Mouse (Mus musculus) limb, embryonic 12.5 days (tissue): ENCODE measurements around the gene Sema3b. TPM values are rescaled to one million over a fixed set of nuclear protein-coding genes. Genes with fewer than 3 reads are reported as not detected.
A peak's percentile ranks its signal among the peaks of the same experiment; 100 is the strongest.

Experiments
- ATAC-seq: fragments of 200-750 bp; cut with Nextera tagmentation; 2 replicates; pipeline ENCODE4 v1.8.0; 2017; ENCODE audit warnings: low read depth, moderate TSS enrichment; ENCODE audit not compliant: insufficient number of reproducible peaks, insufficient read depth, low FRiP score, low TSS enrichment
- H3K27ac ChIP-seq: fragments of 300-500 bp; sonication (generic); 2 replicates; pipeline ENCODE4 v1.5.1; 2016; ENCODE audit warnings: mild to moderate bottlenecking, moderate library complexity
- H3K27me3 ChIP-seq: fragments of 300-500 bp; sonication (generic); 2 replicates; pipeline ENCODE4 v1.6.1; 2016; ENCODE audit warnings: mild to moderate bottlenecking, moderate library complexity
- H3K36me3 ChIP-seq: fragments of 300-500 bp; sonication (generic); 2 replicates; pipeline ENCODE4 v1.6.1; 2016; ENCODE audit warnings: mild to moderate bottlenecking, moderate library complexity
- H3K4me1 ChIP-seq: fragments of 300-500 bp; sonication (generic); replicated peaks from 2 replicates; pipeline ENCODE4 v1.6.1; 2016
- H3K4me2 ChIP-seq: fragments of 300-500 bp; sonication (generic); 2 replicates; pipeline ENCODE4 v1.6.1; 2016; ENCODE audit warnings: mild to moderate bottlenecking, moderate library complexity
- H3K4me3 ChIP-seq: fragments of 300-500 bp; sonication (generic); replicated peaks from 2 replicates; pipeline ENCODE4 v1.5.1; 2016; ENCODE audit warnings: mild to moderate bottlenecking
- H3K9ac ChIP-seq: fragments of 300-500 bp; sonication (generic); replicated peaks from 2 replicates; pipeline ENCODE4 v1.6.1; 2016; ENCODE audit warnings: mild to moderate bottlenecking, moderate library complexity
- H3K9me3 ChIP-seq: fragments of 300-500 bp; sonication (generic); 2 replicates; pipeline ENCODE4 v1.6.1; 2016; ENCODE audit warnings: mild to moderate bottlenecking, moderate library complexity
- WGBS: fragments of 180-500 bp; shearing (Covaris S2); methylation state at CpG from one replicate; pipeline ENCODE4 v1.1.7; 2016; 5-methylcytosine and 5-hydroxymethylcytosine counted together
- polyA plus RNA-seq: library from polyadenylated mRNA; unstranded; fragments of >200 nt; fragmentation: Nextera tagmentation; extraction: Ambion mirVana; gene quantifications from 2 replicates; pipeline ENCODE4 v1.2.1, GENCODE M21; 2016

Sema3b gene
- polyA plus RNA-seq, 1 experiment from 2014 or later = 8.1 TPM

GRCm38 (mm10) chr9:107644495-107645152 is 35.6 kb upstream of the Sema3b start:
- H3K27me3 ChIP-seq = no peaks in the 10 kb centered on the region
- peaks cover 18% of the 10 kb centered on the region for H3K4me1 ChIP-seq
- H3K9me3 ChIP-seq = no peaks in the 10 kb centered on the region
- H3K4me2 ChIP-seq = peak overlapping the region; percentile 61
- ATAC-seq = peak; percentile 39; the same call in 1 of the 2 replicates
- 5% methylated on average over 35 of the region's 35 CpGs for WGBS
- no peaks in the 10 kb centered on the region for H3K36me3 ChIP-seq
- peak overlapping the region; percentile 47 for H3K27ac ChIP-seq
- peak overlapping the region; percentile 37 for H3K4me3 ChIP-seq
- H3K9ac ChIP-seq = peak overlapping the region; percentile 50; the same call in 1 of the 2 replicates

- Histone ChIP-seq H3K27ac (peak overlapping the region; percentile 47; the same call in 1 of the 2 replicates), H3K9me3 (no peaks in the 10 kb centered on the region), H3K27me3 (no peaks in the 10 kb centered on the region), H3K9ac (no peak overlapping the region), H3K4me1 (peaks cover 18% of the 10 kb centered on the region), H3K4me3 (no peak overlapping the region), H3K36me3 (no peaks in the 10 kb centered on the region), H3K4me2 (peak overlapping the region; percentile 61)
- whole genome bisulfite sequencing = 91% methylated on average over 13 of the region's 13 CpGs
- no peak for ATAC-seq
These were observed 34.6 kb upstream of the Sema3b start for GRCm38 (mm10) chr9:107643544-107644214.

GRCm38 (mm10) chr9:107641666-107642065 is 32.6 kb upstream of the Sema3b start:
- no peak for ATAC-seq
- WGBS = 21% methylated on average over 8 of the region's 8 CpGs
- no peak overlapping the region for H3K4me3 ChIP-seq
- H3K36me3 ChIP-seq = no peaks in the 10 kb centered on the region
- H3K27me3 ChIP-seq = no peaks in the 10 kb centered on the region
- no peak overlapping the region for H3K4me2 ChIP-seq
- H3K27ac ChIP-seq = no peak overlapping the region
- peak overlapping the region; percentile 31 for H3K9ac ChIP-seq
- no peaks in the 10 kb centered on the region for H3K9me3 ChIP-seq
- H3K4me1 ChIP-seq = peaks cover 28% of the 10 kb centered on the region

GRCm38 (mm10) chr9:107640257-107640772 is 31.3 kb upstream of the Sema3b start:
- Histone ChIP-seq H3K4me1 (peaks cover 36% of the 10 kb centered on the region), H3K36me3 (no peaks in the 10 kb centered on the region), H3K4me3 (no peak overlapping the region), H3K27me3 (no peaks in the 10 kb centered on the region), H3K9ac (no peak overlapping the region), H3K27ac (0 out of 2 replicates have a peak overlapping the region, but pooled peaks have one; percentile 7), H3K9me3 (no peaks in the 10 kb centered on the region), H3K4me2 (no peak overlapping the region)
- no peak for ATAC-seq
- 46% methylated on average over 8 of the region's 8 CpGs for WGBS

- Histone ChIP-seq H3K36me3 (peaks cover 6% of the 10 kb centered on the region; the same call in 1 of the 2 replicates), H3K4me3 (no peak overlapping the region), H3K9ac (no peak overlapping the region; the same call in 1 of the 2 replicates), H3K9me3 (no peaks in the 10 kb centered on the region), H3K4me1 (peaks cover 43% of the 10 kb centered on the region), H3K27me3 (no peaks in the 10 kb centered on the region), H3K4me2 (peak overlapping the region; percentile 23), H3K27ac (peak overlapping the region; percentile 42; the same call in 1 of the 2 replicates)
- no peak for ATAC-seq
- 33% methylated on average over 7 of the region's 7 CpGs for WGBS
These were observed 28.0 kb upstream of the Sema3b start for GRCm38 (mm10) chr9:107637070-107637469.

GRCm38 (mm10) chr9:107635279-107636028 is 26.4 kb upstream of the Sema3b start, which contains the start of gene Gnai2:
Gnai2 (minus strand) TSS chr9:107635367.
- Histone ChIP-seq H3K27ac (peak within 1 kb of the TSS; percentile 94), H3K36me3 (peaks cover 6% of the 10 kb centered on the region; the same call in 1 of the 2 replicates), H3K4me2 (peak within 1 kb of the TSS; percentile 100), H3K9ac (peak within 1 kb of the TSS; percentile 90), H3K4me1 (peaks cover 50% of the 10 kb centered on the region), H3K9me3 (no peaks in the 10 kb centered on the region), H3K27me3 (no peaks in the 10 kb centered on the region), H3K4me3 (peak within 1 kb of the TSS; percentile 78)
- WGBS = 4% methylated on average over 38 of the region's 38 CpGs
- peak; percentile 96 for ATAC-seq

- Histone ChIP-seq H3K27me3 (no peaks in the 10 kb centered on the region), H3K9ac (peak overlapping the region; percentile 90), H3K4me1 (peaks cover 57% of the 10 kb centered on the region), H3K4me3 (peak overlapping the region; percentile 78), H3K9me3 (no peaks in the 10 kb centered on the region), H3K27ac (peak overlapping the region; percentile 94), H3K4me2 (peak overlapping the region; percentile 100), H3K36me3 (peaks cover 6% of the 10 kb centered on the region; the same call in 1 of the 2 replicates)
- ATAC-seq = no peak
- whole genome bisulfite sequencing = 1% methylated on average over 35 of the region's 35 CpGs
These were observed 25.6 kb upstream of the Sema3b start for GRCm38 (mm10) chr9:107634406-107635278.

- H3K36me3 ChIP-seq = peaks cover 10% of the 10 kb centered on the region; the same call in 1 of the 2 replicates
- peak overlapping the region; percentile 78 for H3K4me3 ChIP-seq
- H3K4me2 ChIP-seq = peak overlapping the region; percentile 100
- H3K27ac ChIP-seq = peak overlapping the region; percentile 94
- H3K9ac ChIP-seq = peak overlapping the region; percentile 90
- H3K27me3 ChIP-seq = no peaks in the 10 kb centered on the region
- 3% methylated on average over 15 of the region's 15 CpGs for WGBS
- no peak for ATAC-seq
- peaks cover 65% of the 10 kb centered on the region for H3K4me1 ChIP-seq
- no peaks in the 10 kb centered on the region for H3K9me3 ChIP-seq
These were observed 24.8 kb upstream of the Sema3b start for GRCm38 (mm10) chr9:107633661-107634405.

- H3K4me3 ChIP-seq = peak overlapping the region; percentile 78
- peaks cover 72% of the 10 kb centered on the region for H3K4me1 ChIP-seq
- peaks cover 16% of the 10 kb centered on the region for H3K36me3 ChIP-seq
- peak overlapping the region; percentile 90 for H3K9ac ChIP-seq
- peak overlapping the region; percentile 100 for H3K4me2 ChIP-seq
- no peak for ATAC-seq
- H3K27me3 ChIP-seq = no peaks in the 10 kb centered on the region
- H3K27ac ChIP-seq = peak overlapping the region; percentile 94
- no peaks in the 10 kb centered on the region for H3K9me3 ChIP-seq
- WGBS = under 1% methylated on average over 33 of the region's 33 CpGs
These were observed 24.1 kb upstream of the Sema3b start for GRCm38 (mm10) chr9:107633091-107633660.
